Mouse (Mus musculus) heart, embryonic 11.5 days (tissue): ENCODE measurements around the gene Sppl3. TPM values are rescaled to one million over a fixed set of nuclear protein-coding genes. Genes with fewer than 3 reads are reported as not detected.
A peak's percentile ranks its signal among the peaks of the same experiment; 100 is the strongest.
"Not testable (repeated sequence)": the region's sequence is repeated elsewhere in the genome, so short reads cannot be mapped to it uniquely, and the experiment has no call there.

ENCODE experiments used
- ATAC-seq: fragments of 200-750 bp; cut with Nextera tagmentation; replicated peaks from 2 replicates; pipeline ENCODE4 v1.8.0; 2017; ENCODE audit warnings: moderate library complexity; ENCODE audit not compliant: insufficient number of reproducible peaks, low FRiP score, low TSS enrichment
- H3K27ac ChIP-seq: fragments of 300-500 bp; sonication (generic); 2 replicates; pipeline ENCODE4 v1.5.1; 2014; ENCODE audit warnings: mild to moderate bottlenecking, low read depth, low read length
- H3K27me3 ChIP-seq: fragments of 300-500 bp; sonication (generic); 2 replicates; pipeline ENCODE4 v1.6.1; 2014; ENCODE audit warnings: mild to moderate bottlenecking, low read length, mixed read lengths; ENCODE audit not compliant: control insufficient read depth, insufficient read depth
- H3K36me3 ChIP-seq: fragments of 300-500 bp; sonication (generic); 2 replicates; pipeline ENCODE4 v1.6.1; 2014; ENCODE audit warnings: mild to moderate bottlenecking, low read length, moderate library complexity, mixed read lengths; ENCODE audit not compliant: control insufficient read depth, insufficient read depth
- H3K4me1 ChIP-seq: fragments of 300-500 bp; sonication (generic); 2 replicates; pipeline ENCODE4 v1.6.1; 2014; ENCODE audit warnings: low read length; ENCODE audit not compliant: control insufficient read depth, insufficient read depth
- H3K4me2 ChIP-seq: fragments of 300-500 bp; sonication (generic); 2 replicates; pipeline ENCODE4 v1.6.1; 2014; ENCODE audit warnings: mild to moderate bottlenecking, moderate library complexity
- H3K4me3 ChIP-seq: fragments of 300-500 bp; sonication (generic); 2 replicates; pipeline ENCODE4 v1.5.1; 2014; ENCODE audit warnings: low read depth, low read length
- H3K9ac ChIP-seq: fragments of 300-500 bp; sonication (generic); 2 replicates; pipeline ENCODE4 v1.6.1; 2014; ENCODE audit warnings: mild to moderate bottlenecking, low read depth, low read length, moderate library complexity
- H3K9me3 ChIP-seq: fragments of 300-500 bp; sonication (generic); replicated peaks from 2 replicates; pipeline ENCODE4 v1.6.1; 2016; ENCODE audit warnings: low read length; ENCODE audit not compliant: control insufficient read depth
- WGBS: fragments of 180-500 bp; shearing (Covaris S2); extraction: QIAGEN DNeasy Blood & Tissue Kit; methylation state at CpG from one replicate; pipeline ENCODE4 v1.1.7; 2014; ENCODE audit not compliant: insufficient replicate concordance; 5-methylcytosine and 5-hydroxymethylcytosine counted together
- polyA plus RNA-seq: library from polyadenylated mRNA; unstranded; fragments of >200 nt; fragmentation: Nextera tagmentation; extraction: Ambion mirVana; gene quantifications from 2 replicates; pipeline ENCODE4 v1.2.1, GENCODE M21; 2014

Sppl3 gene
- polyA plus RNA-seq, 1 experiment from 2014 or later = 18.6 TPM

DNA sequence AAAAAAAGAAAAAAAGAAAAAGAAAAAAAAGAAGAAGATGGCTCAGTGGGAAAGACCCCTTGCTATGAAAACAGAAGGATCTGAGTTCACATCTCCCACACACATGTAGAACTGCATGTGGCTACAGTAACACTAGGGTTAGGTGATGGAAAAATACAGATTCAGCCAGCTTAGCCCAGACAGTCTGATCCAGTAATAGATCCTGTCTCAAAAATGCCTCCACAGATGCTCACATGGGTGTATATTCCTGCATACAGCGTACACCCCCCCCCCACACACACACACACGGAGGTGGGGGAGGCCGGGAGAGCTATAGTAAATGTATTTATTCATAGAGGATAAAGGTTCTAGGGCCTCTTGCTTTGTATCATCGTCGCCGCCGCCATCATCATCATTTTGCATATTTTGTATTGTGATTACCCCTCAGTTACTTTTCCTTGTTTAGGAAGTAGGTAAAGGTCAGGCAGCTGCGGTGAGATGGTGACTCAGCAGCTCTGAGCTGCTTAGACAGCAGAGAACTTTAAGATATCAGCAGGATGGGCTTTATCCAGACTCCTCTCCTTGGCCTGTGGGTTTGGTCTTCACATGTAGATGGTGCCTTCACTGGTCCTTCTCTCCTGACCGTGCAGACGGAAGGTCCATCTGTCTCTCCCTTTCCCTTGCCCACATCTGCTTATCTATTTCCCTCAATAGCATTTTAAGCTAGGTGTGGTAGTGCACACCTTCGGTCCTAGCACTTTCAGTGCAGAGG is 57.9 kb downstream of the Sppl3 start:
- 79% methylated on average over 11 of the region's 11 CpGs for WGBS
- Histone ChIP-seq H3K9me3 (no peaks in the 10 kb centered on the region), H3K4me1 (peaks cover 56% of the 10 kb centered on the region), H3K4me2 (peak overlapping the region; percentile 20), H3K36me3 (no peaks in the 10 kb centered on the region; the same call in 1 of the 2 replicates), H3K9ac (no peak overlapping the region), H3K27me3 (no peaks in the 10 kb centered on the region), H3K4me3 (no peak overlapping the region), H3K27ac (peak overlapping the region; percentile 41)
- ATAC-seq = peak; percentile 76

DNA sequence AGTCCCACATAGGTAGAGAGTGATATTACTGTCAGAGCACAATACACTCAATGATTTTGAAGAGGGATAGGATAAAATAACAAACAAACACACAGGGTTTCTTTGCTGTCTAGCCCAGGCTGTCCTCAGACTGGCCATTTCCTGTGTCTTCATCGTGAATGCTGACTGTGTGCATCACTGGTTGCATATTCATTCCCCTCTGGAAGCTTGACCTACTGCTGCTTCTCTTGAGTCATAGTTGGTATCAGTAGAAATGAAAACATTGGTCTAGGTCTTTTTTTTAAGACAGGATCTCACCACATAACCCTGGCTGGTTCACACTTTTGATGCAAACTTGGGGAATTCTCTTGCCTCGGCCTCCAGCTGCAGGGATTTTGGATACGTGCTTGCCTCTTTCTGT is 58.7 kb downstream of the Sppl3 start:
- ATAC-seq = no peak
- Histone ChIP-seq H3K36me3 (no peaks in the 10 kb centered on the region; the same call in 1 of the 2 replicates), H3K9ac (no peak overlapping the region), H3K27me3 (no peaks in the 10 kb centered on the region), H3K4me3 (no peak overlapping the region), H3K4me1 (peaks cover 56% of the 10 kb centered on the region), H3K4me2 (no peak overlapping the region), H3K9me3 (no peaks in the 10 kb centered on the region), H3K27ac (0 out of 2 replicates have a peak overlapping the region, but pooled peaks have one; percentile 7)
- 77% methylated on average over 3 of the region's 3 CpGs for WGBS

DNA sequence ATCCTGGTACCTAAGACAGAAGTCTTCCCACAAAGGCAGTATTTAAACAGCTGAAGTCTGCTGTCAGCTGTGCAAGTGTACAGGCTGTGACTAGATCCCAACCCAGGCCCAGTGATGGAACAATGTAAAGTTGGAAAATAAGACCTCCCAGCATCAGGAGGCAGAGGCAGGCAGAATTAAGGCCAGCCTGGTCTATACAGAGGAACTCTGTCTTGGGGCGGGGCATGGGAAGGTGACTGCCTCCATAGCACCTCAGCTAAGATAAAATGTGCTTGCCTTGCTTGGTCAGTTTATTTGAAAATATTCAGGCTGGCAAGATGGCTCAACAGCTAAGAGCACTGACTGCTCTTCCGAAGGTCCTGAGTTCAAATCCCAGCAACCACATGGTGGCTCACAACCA is 59.5 kb downstream of the Sppl3 start:
- H3K9me3 ChIP-seq = no peaks in the 10 kb centered on the region
- H3K36me3 ChIP-seq = no peaks in the 10 kb centered on the region; the same call in none of the 2 replicates
- H3K9ac ChIP-seq = no peak overlapping the region
- H3K4me3 ChIP-seq = no peak overlapping the region
- peak overlapping the region; percentile 7; the same call in 1 of the 2 replicates for H3K27ac ChIP-seq
- 86% methylated on average over 2 of the region's 2 CpGs for WGBS
- no peaks in the 10 kb centered on the region for H3K27me3 ChIP-seq
- no peak for ATAC-seq
- no peak overlapping the region for H3K4me2 ChIP-seq
- H3K4me1 ChIP-seq = peaks cover 55% of the 10 kb centered on the region

DNA sequence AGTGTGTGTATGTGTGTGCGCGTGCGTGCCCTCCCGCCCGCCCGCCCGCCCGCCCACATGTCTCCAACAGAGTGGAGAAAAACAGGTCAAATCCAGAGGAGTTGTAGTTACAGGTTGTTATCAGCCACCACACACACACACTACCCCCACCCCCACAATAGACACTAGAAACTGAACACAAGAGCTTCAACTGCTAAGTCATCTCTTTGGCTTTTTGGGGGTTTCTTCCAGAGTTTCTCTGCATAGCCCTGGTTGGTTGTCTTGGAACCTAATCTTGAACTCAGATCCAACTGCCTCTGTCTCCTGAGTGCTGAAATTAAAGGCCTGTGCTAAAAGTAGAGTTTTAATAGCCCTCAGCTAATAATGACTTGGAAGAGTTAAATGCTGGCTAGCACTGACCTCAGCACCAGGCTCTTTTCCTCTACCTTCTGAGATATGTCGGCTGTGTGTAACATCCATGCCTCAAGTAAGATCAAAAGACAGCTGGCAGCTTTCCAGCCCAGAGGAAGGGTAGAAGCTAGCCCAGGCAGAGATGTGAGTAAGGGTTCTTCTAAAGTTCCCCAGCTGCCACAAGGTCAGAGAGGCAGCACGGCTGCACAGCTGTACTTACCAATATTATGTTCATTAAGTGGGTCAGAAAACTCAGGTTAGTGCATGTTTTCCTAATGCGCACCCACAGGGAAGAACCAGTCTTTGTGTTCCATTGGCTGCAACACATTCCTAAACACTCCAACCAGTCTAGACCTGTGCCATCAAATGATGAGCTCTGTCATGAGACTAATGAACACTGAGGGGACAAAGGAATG is 60.4 kb downstream of the Sppl3 start:
- no peak overlapping the region; the same call in 1 of the 2 replicates for H3K4me3 ChIP-seq
- H3K9ac ChIP-seq = peak overlapping the region; percentile 24; the same call in 1 of the 2 replicates
- peaks cover 3% of the 10 kb centered on the region; the same call in 1 of the 2 replicates for H3K36me3 ChIP-seq
- H3K27ac ChIP-seq = peak overlapping the region; percentile 86
- H3K4me1 ChIP-seq = peaks cover 49% of the 10 kb centered on the region
- WGBS = 81% methylated on average over 11 of the region's 11 CpGs
- peak; percentile 33; the same call in 1 of the 2 replicates for ATAC-seq
- no peaks in the 10 kb centered on the region for H3K9me3 ChIP-seq
- H3K4me2 ChIP-seq = no peak overlapping the region; the same call in 1 of the 2 replicates
- no peaks in the 10 kb centered on the region for H3K27me3 ChIP-seq

DNA sequence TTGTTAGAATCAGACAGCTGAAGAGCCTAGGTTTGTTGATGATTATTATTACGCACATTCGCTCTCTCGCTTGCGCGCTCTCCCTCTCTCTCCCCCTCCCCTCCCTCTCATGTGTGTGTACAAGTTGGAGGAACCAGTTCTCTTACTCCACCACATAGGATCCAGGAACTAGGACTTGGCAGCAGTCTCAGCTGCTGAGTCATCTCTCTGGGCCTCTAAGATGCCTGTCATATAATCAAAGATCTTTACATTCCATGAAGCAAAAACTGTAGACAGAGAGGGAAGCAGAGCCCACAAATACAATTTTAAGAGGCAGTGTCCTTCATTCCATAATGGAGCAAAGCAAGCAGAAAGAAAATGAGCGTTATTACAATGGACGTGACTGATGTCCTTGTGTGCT is 61.2 kb downstream of the Sppl3 start:
- peak overlapping the region; percentile 86; the same call in 1 of the 2 replicates for H3K27ac ChIP-seq
- peaks cover 3% of the 10 kb centered on the region; the same call in 1 of the 2 replicates for H3K36me3 ChIP-seq
- WGBS = 92% methylated on average over 7 of the region's 7 CpGs
- no peaks in the 10 kb centered on the region for H3K27me3 ChIP-seq
- 0 out of 2 replicates have a peak overlapping the region, but pooled peaks have one; percentile 7 for H3K4me2 ChIP-seq
- H3K9me3 ChIP-seq = no peaks in the 10 kb centered on the region
- no peak overlapping the region for H3K4me3 ChIP-seq
- no peak overlapping the region for H3K9ac ChIP-seq
- H3K4me1 ChIP-seq = peaks cover 42% of the 10 kb centered on the region
- ATAC-seq = no peak

DNA sequence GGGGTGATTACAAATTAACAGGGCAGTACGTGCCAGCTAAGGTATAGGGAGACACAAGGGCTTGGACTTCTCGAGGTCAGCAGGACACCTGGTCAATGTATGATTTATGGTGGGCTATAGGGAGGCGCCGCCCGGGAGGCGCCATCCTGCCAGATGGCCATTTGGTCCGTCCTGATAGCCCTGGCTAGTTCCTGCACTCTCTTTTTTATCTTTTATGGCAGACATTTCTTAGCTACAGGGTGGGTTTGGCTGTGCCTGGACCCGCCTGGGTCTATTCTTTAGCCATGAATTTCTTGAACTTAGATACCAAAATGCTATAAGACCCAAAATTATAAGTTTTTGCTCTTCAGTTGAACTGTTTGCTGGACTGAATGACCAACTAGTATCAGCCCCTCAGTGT is 62.4 kb downstream of the Sppl3 start:
- Histone ChIP-seq H3K4me1 (peaks cover 33% of the 10 kb centered on the region), H3K27ac (0 out of 2 replicates have a peak overlapping the region, but pooled peaks have one; percentile 86), H3K4me2 (peak overlapping the region; percentile 1; the same call in 1 of the 2 replicates)
- H3K9me3 ChIP-seq, ATAC-seq, H3K4me3 ChIP-seq, H3K36me3 ChIP-seq, H3K27me3 ChIP-seq, H3K9ac ChIP-seq: not testable (repeated sequence)
- WGBS = 73% methylated on average over 7 of the region's 8 CpGs

DNA sequence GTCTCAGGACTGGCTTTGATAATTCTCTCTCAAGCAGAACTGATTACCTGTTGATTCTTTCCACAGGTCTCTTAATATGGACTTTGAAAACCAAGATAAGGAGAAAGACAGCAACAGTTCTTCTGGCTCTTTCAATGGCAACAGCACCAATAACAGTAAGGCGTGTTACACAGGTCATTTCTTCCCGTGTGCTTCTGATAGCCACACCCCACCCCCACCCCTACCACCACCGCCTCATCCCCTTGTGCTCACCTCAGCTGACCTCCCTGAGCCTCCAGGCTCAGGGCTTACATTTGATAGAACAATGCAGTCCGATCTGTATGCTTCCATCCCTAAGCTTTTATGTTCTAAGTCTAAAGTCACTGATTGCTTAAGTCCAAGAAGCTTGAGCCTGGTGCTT is 63.8 kb downstream of the Sppl3 start:
- 76% methylated on average over 4 of the region's 4 CpGs for WGBS
- peaks cover 18% of the 10 kb centered on the region for H3K4me1 ChIP-seq

DNA sequence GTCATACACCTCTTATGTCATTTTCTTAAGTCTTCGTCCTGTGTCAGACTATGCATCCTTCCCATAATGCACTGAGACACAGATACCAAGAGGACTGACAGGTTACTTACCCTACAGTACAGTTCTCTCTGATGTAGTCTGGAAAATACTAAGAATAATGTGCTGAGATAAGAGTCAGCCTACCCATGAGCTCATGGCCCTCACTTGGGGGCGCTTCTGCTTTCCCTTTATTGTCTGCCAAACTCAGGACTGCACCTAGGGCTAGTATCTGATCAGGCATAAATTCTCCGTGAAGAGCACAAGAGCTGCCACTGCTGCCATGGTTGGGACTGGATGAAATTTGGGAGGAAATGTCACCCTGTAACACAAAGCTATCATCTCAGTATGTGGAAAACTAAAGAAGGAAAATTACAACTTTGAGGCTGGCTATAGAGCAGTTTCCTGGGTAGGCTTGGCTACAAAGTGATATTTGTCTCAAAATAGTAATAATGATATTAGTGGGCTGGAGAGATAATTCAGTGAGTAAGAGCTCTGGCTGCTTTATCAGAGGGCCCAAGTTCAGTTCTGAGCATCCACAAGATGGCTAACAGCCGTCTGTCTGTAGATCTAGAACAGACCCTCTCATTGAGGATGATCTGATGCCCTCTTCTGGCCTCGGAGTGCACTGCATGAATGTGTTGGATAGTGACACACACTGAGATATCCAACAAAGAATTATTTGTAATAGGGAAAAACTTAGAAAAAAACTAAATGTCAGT is 65.4 kb downstream of the Sppl3 start:
- ATAC-seq = no peak
- 51% methylated on average over 5 of the region's 5 CpGs for WGBS
- peaks cover 3% of the 10 kb centered on the region; the same call in 1 of the 2 replicates for H3K36me3 ChIP-seq

More for the DNA sequence above, 63.8 kb downstream of the Sppl3 start:
- Histone ChIP-seq H3K4me3 (no peak overlapping the region), H3K4me2 (no peak overlapping the region), H3K36me3 (peaks cover 3% of the 10 kb centered on the region; the same call in 1 of the 2 replicates), H3K9me3 (no peaks in the 10 kb centered on the region), H3K27ac (no peak overlapping the region), H3K27me3 (no peaks in the 10 kb centered on the region), H3K9ac (no peak overlapping the region)
- no peak for ATAC-seq

More for the DNA sequence above, 65.4 kb downstream of the Sppl3 start:
- Histone ChIP-seq H3K27me3 (no peaks in the 10 kb centered on the region), H3K9me3 (no peaks in the 10 kb centered on the region), H3K27ac (no peak overlapping the region), H3K4me2 (no peak overlapping the region), H3K4me3 (no peak overlapping the region), H3K9ac (no peak overlapping the region), H3K4me1 (peaks cover 15% of the 10 kb centered on the region)
